Comparison of ENCODE assay signal across 18 mouse cellular contexts in genomic region chr5:15673989-15674388, GRCm38 (mm10). TPM values are rescaled to one million over a fixed set of nuclear protein-coding genes. Genes with fewer than 3 reads are reported as not detected.
"Had no signal": no experiment of that assay in that cellular context is flagged by ENCODE, and none has a peak within 500 bp of the region (broad histone marks: within the 10 kb centered on the region; RNA-seq: fewer than 3 reads in every experiment).

No protein-coding gene starts in this region.

RNA-seq across cellular contexts. Expression of gene 4930572O03Rik, which starts 17.1 kb away (rescaled TPM):
- polyA plus RNA-seq: gonadal fat pad, adult 2 months; heart, adult 2 months; heart, embryonic 14.5 days; heart, embryonic 16.5 days; hindbrain, embryonic 10.5 days; hindbrain, embryonic 12.5 days; hindbrain, embryonic 15.5 days; hindbrain, postnatal 0 days; intestine, embryonic 14.5 days; intestine, embryonic 16.5 days; kidney, adult 2 months; kidney, embryonic 15.5 days; kidney, postnatal 0 days; large intestine, adult 2 months; limb, embryonic 12.5 days; limb, embryonic 14.5 days; liver, embryonic 11.5 days; liver, embryonic 13.5 days had no signal

RNA-seq across cellular contexts. Expression of gene Speer4c, which starts 40.1 kb away (rescaled TPM):
- polyA plus RNA-seq: gonadal fat pad, adult 2 months; heart, adult 2 months; heart, embryonic 14.5 days; heart, embryonic 16.5 days; hindbrain, embryonic 10.5 days; hindbrain, embryonic 12.5 days; hindbrain, embryonic 15.5 days; hindbrain, postnatal 0 days; intestine, embryonic 14.5 days; intestine, embryonic 16.5 days; kidney, adult 2 months; kidney, embryonic 15.5 days; kidney, postnatal 0 days; large intestine, adult 2 months; limb, embryonic 12.5 days; liver, embryonic 11.5 days; liver, embryonic 13.5 days had no signal

RNA-seq across cellular contexts. Expression of gene Speer4d, which starts 55.1 kb away (rescaled TPM):
- polyA plus RNA-seq: gonadal fat pad, adult 2 months; heart, adult 2 months; heart, embryonic 14.5 days; heart, embryonic 16.5 days; hindbrain, embryonic 10.5 days; hindbrain, embryonic 12.5 days; hindbrain, embryonic 15.5 days; hindbrain, postnatal 0 days; intestine, embryonic 14.5 days; intestine, embryonic 16.5 days; kidney, adult 2 months; kidney, embryonic 15.5 days; kidney, postnatal 0 days; large intestine, adult 2 months; limb, embryonic 12.5 days; limb, embryonic 14.5 days; liver, embryonic 11.5 days; liver, embryonic 13.5 days had no signal
